Mouse (Mus musculus): ENCODE results near the gene F9. TPM values are rescaled to one million over a fixed set of nuclear protein-coding genes. Genes with fewer than 3 reads are reported as not detected.

Gene F9
- polyA plus RNA-seq, 1 experiment from 2014 or later, result not detected

GRCm38 (mm10) chrX:60054745-60055144, 55.5 kb downstream of the F9 start:
- DNase-seq (ENCODE audit: low spot score), result no peak
- Histone ChIP-seq H3K4me2 (ENCODE audit: low read depth) (no peak overlapping the region), H3K27me3 (ENCODE audit: control insufficient read depth, insufficient read depth, low read length) (no peaks in the 10 kb centered on the region), H3K9me3 (ENCODE audit: control insufficient read depth, low read length) (no peaks in the 10 kb centered on the region), H3K27ac (ENCODE audit: low read depth, low read length) (no peak overlapping the region), H3K4me1 (ENCODE audit: control insufficient read depth, insufficient read depth, low read length) (no peaks in the 10 kb centered on the region), H3K9ac (ENCODE audit: low read length) (no peak overlapping the region), H3K36me3 (ENCODE audit: control insufficient read depth, insufficient read depth, low read length) (no peaks in the 10 kb centered on the region), H3K4me3 (ENCODE audit: low read depth, low read length) (no peak overlapping the region)
- no peak for ATAC-seq (ENCODE audit: insufficient read depth, low FRiP score, low TSS enrichment)
- WGBS, result 97% methylated on average over 1 of the region's 1 CpGs

GRCm38 (mm10) chrX:60055185-60055584, 55.9 kb downstream of the F9 start:
- no peak for ATAC-seq (ENCODE audit: insufficient read depth, low FRiP score, low TSS enrichment)
- no peak for DNase-seq (ENCODE audit: low spot score)
- no peak overlapping the region for H3K4me3 ChIP-seq (ENCODE audit: low read depth, low read length)
- WGBS, result 82% methylated on average over 9 of the region's 9 CpGs
- H3K36me3 ChIP-seq (ENCODE audit: control insufficient read depth, insufficient read depth, low read length), result no peaks in the 10 kb centered on the region
- H3K9me3 ChIP-seq (ENCODE audit: control insufficient read depth, low read length), result no peaks in the 10 kb centered on the region
- H3K27me3 ChIP-seq (ENCODE audit: control insufficient read depth, insufficient read depth, low read length), result no peaks in the 10 kb centered on the region
- no peak overlapping the region for H3K9ac ChIP-seq (ENCODE audit: low read length)
- H3K4me1 ChIP-seq (ENCODE audit: control insufficient read depth, insufficient read depth, low read length), result no peaks in the 10 kb centered on the region
- H3K27ac ChIP-seq (ENCODE audit: low read depth, low read length), result no peak overlapping the region
- H3K4me2 ChIP-seq (ENCODE audit: low read depth), result no peak overlapping the region

GRCm38 (mm10) chrX:60075359-60075758, 76.1 kb downstream of the F9 start:
- Histone ChIP-seq H3K9ac (ENCODE audit: low read length) (no peak overlapping the region), H3K9me3 (ENCODE audit: control insufficient read depth, low read length) (no peaks in the 10 kb centered on the region), H3K36me3 (ENCODE audit: control insufficient read depth, insufficient read depth, low read length) (no peaks in the 10 kb centered on the region), H3K4me3 (ENCODE audit: low read depth, low read length) (no peak overlapping the region), H3K27ac (ENCODE audit: low read depth, low read length) (no peak overlapping the region), H3K27me3 (ENCODE audit: control insufficient read depth, insufficient read depth, low read length) (no peaks in the 10 kb centered on the region), H3K4me1 (ENCODE audit: control insufficient read depth, insufficient read depth, low read length) (no peaks in the 10 kb centered on the region), H3K4me2 (ENCODE audit: low read depth) (no peak overlapping the region)
- ATAC-seq (ENCODE audit: insufficient read depth, low FRiP score, low TSS enrichment), result no peak
- 75% methylated on average over 1 of the region's 1 CpGs for WGBS
- no peak for DNase-seq (ENCODE audit: low spot score)

Other genes with a start within 250 kb of the F9 start
- gene Mcf2, start 179.6 kb downstream of the F9 start, polyA plus RNA-seq (2014; fragmentation: Nextera tagmentation; extraction: Ambion mirVana), result 0.13 and 0.69 TPM in 2 replicates

All from neural tube, embryonic 11.5 days (tissue).